Mouse (Mus musculus): Measurements from ENCODE around the gene Shc2.

The Shc2 gene

GRCm38 (mm10) chr10:79612192-79613135, 25.3 kb downstream of the Shc2 start:
- DNase-seq = no peak

- no peak for DNase-seq
Measured at GRCm38 (mm10) chr10:79611296-79611695, 26.4 kb downstream of the Shc2 start.

- DNase-seq = no peak
Measured at GRCm38 (mm10) chr10:79609276-79609675, 28.4 kb downstream of the Shc2 start.

GRCm38 (mm10) chr10:79607892-79608291, 29.8 kb downstream of the Shc2 start:
- no peak for DNase-seq

- no peak for DNase-seq
Measured at GRCm38 (mm10) chr10:79606537-79606936, 31.2 kb downstream of the Shc2 start.

- DNase-seq = no peak
Measured at GRCm38 (mm10) chr10:79597936-79598230, 39.8 kb downstream of the Shc2 start.

- DNase-seq = no peak
Measured at GRCm38 (mm10) chr10:79597051-79597935, 40.4 kb downstream of the Shc2 start.

- DNase-seq = no peak
Measured at GRCm38 (mm10) chr10:79595590-79595929, 42.2 kb downstream of the Shc2 start.

GRCm38 (mm10) chr10:79594872-79595589, 42.7 kb downstream of the Shc2 start:
- peak; percentile 49 for DNase-seq

- no peak for DNase-seq
Measured at GRCm38 (mm10) chr10:79594111-79594510, 43.6 kb downstream of the Shc2 start.

GRCm38 (mm10) chr10:79590702-79591101, 47.0 kb downstream of the Shc2 start:
- DNase-seq = no peak

GRCm38 (mm10) chr10:79587752-79588126, 50.0 kb downstream of the Shc2 start:
- DNase-seq = no peak

- DNase-seq = no peak
Measured at GRCm38 (mm10) chr10:79587061-79587751, 50.5 kb downstream of the Shc2 start, which contains the start of gene Theg. TSS of gene Theg (minus strand) at chr10:79587331.

GRCm38 (mm10) chr10:79586243-79586642, 51.5 kb downstream of the Shc2 start:
- no peak for DNase-seq

- DNase-seq = no peak
Measured at GRCm38 (mm10) chr10:79585723-79586122, 52.0 kb downstream of the Shc2 start.

- DNase-seq = no peak
Measured at GRCm38 (mm10) chr10:79585136-79585535, 52.6 kb downstream of the Shc2 start.

- DNase-seq = no peak
Measured at GRCm38 (mm10) chr10:79584426-79584825, 53.3 kb downstream of the Shc2 start.

GRCm38 (mm10) chr10:79584021-79584420, 53.7 kb downstream of the Shc2 start:
- no peak for DNase-seq

GRCm38 (mm10) chr10:79581501-79581900, 56.2 kb downstream of the Shc2 start:
- no peak for DNase-seq

- DNase-seq = peak; percentile 66
Measured at GRCm38 (mm10) chr10:79580811-79581210, 56.9 kb downstream of the Shc2 start.

GRCm38 (mm10) chr10:79580356-79580755, 57.4 kb downstream of the Shc2 start:
- no peak for DNase-seq

GRCm38 (mm10) chr10:79579781-79580180, 57.9 kb downstream of the Shc2 start:
- DNase-seq = no peak

GRCm38 (mm10) chr10:79578891-79579290, 58.8 kb downstream of the Shc2 start:
- no peak for DNase-seq

Data from liver (tissue).